Mouse (Mus musculus) heart, embryonic 11.5 days (tissue): ENCODE measurements around the gene Atp6v0c. TPM values are rescaled to one million over a fixed set of nuclear protein-coding genes. Genes with fewer than 3 reads are reported as not detected.

Source experiments
- ATAC-seq: fragments of 200-750 bp; cut with Nextera tagmentation; replicated peaks from 2 replicates; pipeline ENCODE4 v1.8.0; 2017; ENCODE audit warnings: moderate library complexity; ENCODE audit not compliant: insufficient number of reproducible peaks, low FRiP score, low TSS enrichment
- H3K27ac ChIP-seq: fragments of 300-500 bp; sonication (generic); 2 replicates; pipeline ENCODE4 v1.5.1; 2014; ENCODE audit warnings: mild to moderate bottlenecking, low read depth, low read length
- H3K27me3 ChIP-seq: fragments of 300-500 bp; sonication (generic); 2 replicates; pipeline ENCODE4 v1.6.1; 2014; ENCODE audit warnings: mild to moderate bottlenecking, low read length, mixed read lengths; ENCODE audit not compliant: control insufficient read depth, insufficient read depth
- H3K36me3 ChIP-seq: fragments of 300-500 bp; sonication (generic); 2 replicates; pipeline ENCODE4 v1.6.1; 2014; ENCODE audit warnings: mild to moderate bottlenecking, low read length, moderate library complexity, mixed read lengths; ENCODE audit not compliant: control insufficient read depth, insufficient read depth
- H3K4me1 ChIP-seq: fragments of 300-500 bp; sonication (generic); 2 replicates; pipeline ENCODE4 v1.6.1; 2014; ENCODE audit warnings: low read length; ENCODE audit not compliant: control insufficient read depth, insufficient read depth
- H3K4me2 ChIP-seq: fragments of 300-500 bp; sonication (generic); 2 replicates; pipeline ENCODE4 v1.6.1; 2014; ENCODE audit warnings: mild to moderate bottlenecking, moderate library complexity
- H3K4me3 ChIP-seq: fragments of 300-500 bp; sonication (generic); 2 replicates; pipeline ENCODE4 v1.5.1; 2014; ENCODE audit warnings: low read depth, low read length
- H3K9ac ChIP-seq: fragments of 300-500 bp; sonication (generic); 2 replicates; pipeline ENCODE4 v1.6.1; 2014; ENCODE audit warnings: mild to moderate bottlenecking, low read depth, low read length, moderate library complexity
- H3K9me3 ChIP-seq: fragments of 300-500 bp; sonication (generic); replicated peaks from 2 replicates; pipeline ENCODE4 v1.6.1; 2016; ENCODE audit warnings: low read length; ENCODE audit not compliant: control insufficient read depth
- WGBS: fragments of 180-500 bp; shearing (Covaris S2); extraction: QIAGEN DNeasy Blood & Tissue Kit; methylation state at CpG from one replicate; pipeline ENCODE4 v1.1.7; 2014; ENCODE audit not compliant: insufficient replicate concordance; 5-methylcytosine and 5-hydroxymethylcytosine counted together
- polyA plus RNA-seq: library from polyadenylated mRNA; unstranded; fragments of >200 nt; fragmentation: Nextera tagmentation; extraction: Ambion mirVana; gene quantifications from 2 replicates; pipeline ENCODE4 v1.2.1, GENCODE M21; 2014

The Atp6v0c gene
- polyA plus RNA-seq, 1 experiment from 2014 or later, result 552 TPM

DNA sequence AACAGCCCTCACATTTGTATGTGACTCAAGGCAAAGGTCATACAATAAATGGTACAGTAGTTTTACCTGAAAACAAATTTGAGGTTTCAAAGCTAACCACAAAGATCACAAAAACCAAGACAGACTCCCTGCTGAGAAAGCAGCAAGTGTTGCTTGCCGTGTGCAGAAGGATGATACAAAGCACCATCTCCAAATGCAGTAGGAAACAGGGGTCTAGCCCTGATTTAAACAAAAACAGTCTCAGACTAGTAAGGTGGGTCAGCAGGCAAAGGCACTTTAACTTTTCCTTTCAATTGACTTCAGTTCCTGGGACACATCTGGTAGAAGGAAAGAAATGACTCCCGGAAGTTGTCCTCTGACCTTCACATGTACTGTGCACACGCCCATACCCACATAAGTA lies 42.7 kb downstream of the Atp6v0c start:
- no peak overlapping the region for H3K27ac ChIP-seq
- no peaks in the 10 kb centered on the region for H3K27me3 ChIP-seq
- no peaks in the 10 kb centered on the region for H3K4me1 ChIP-seq
- H3K9ac ChIP-seq, result no peak overlapping the region
- no peaks in the 10 kb centered on the region for H3K36me3 ChIP-seq
- no peak overlapping the region for H3K4me3 ChIP-seq
- H3K4me2 ChIP-seq, result no peak overlapping the region
- 77% methylated on average over 3 of the region's 3 CpGs for WGBS
- no peak for ATAC-seq
- H3K9me3 ChIP-seq, result no peaks in the 10 kb centered on the region

DNA sequence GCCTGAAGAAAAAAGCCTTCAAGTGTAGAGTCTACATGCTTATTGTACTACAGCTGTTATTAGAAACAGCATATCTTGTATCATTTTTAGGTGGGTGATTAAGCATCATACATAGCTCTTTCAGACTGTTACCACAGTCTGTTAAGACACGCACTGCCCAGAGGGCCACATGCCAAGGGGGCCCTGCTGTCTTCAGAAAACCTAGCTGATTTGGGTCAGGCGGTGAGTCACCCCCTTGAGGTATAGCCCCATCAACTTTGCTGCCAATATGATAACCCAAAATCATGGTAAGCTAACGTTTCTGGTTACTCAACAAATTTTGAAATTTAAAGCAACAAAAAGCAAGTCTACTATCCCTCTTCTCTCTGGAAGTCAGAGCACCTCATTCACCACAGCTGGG lies 50.1 kb downstream of the Atp6v0c start:
- Histone ChIP-seq H3K9ac (no peak overlapping the region), H3K4me1 (no peaks in the 10 kb centered on the region), H3K27me3 (no peaks in the 10 kb centered on the region), H3K27ac (no peak overlapping the region), H3K36me3 (no peaks in the 10 kb centered on the region), H3K4me3 (no peak overlapping the region), H3K4me2 (no peak overlapping the region), H3K9me3 (no peaks in the 10 kb centered on the region)
- no peak for ATAC-seq
- 79% methylated on average over 3 of the region's 3 CpGs for WGBS

Other genes with a start within 250 kb of the Atp6v0c start
- not detected in 2 replicates for gene Sbp, start 228.0 kb downstream of the Atp6v0c start, polyA plus RNA-seq
- gene Sbpl, start 214.4 kb downstream of the Atp6v0c start, polyA plus RNA-seq, result not detected in 2 replicates
- gene Prss30, start 189.1 kb downstream of the Atp6v0c start, polyA plus RNA-seq, result not detected in 2 replicates
- gene Prss22, start 171.6 kb downstream of the Atp6v0c start, polyA plus RNA-seq, result 0.17 TPM in 1 of 2 replicates, not detected in the other
- 0.17 and 0.37 TPM in 2 replicates for gene Prss27, start 131.6 kb downstream of the Atp6v0c start, polyA plus RNA-seq
- 39.9 and 42.7 TPM in 2 replicates for gene Kctd5, start 96.2 kb downstream of the Atp6v0c start, polyA plus RNA-seq
- 45.2 and 45.9 TPM in 2 replicates for gene Pdpk1, start 18.8 kb downstream of the Atp6v0c start, polyA plus RNA-seq
- 28.3 and 31.0 TPM in 2 replicates for gene Amdhd2, start 5.9 kb downstream of the Atp6v0c start, polyA plus RNA-seq
- gene Tbc1d24, start 35.9 kb upstream of the Atp6v0c start, polyA plus RNA-seq, result 4.0 and 5.2 TPM in 2 replicates
- 2.0 TPM in 2 replicates for gene Ntn3, start 39.8 kb upstream of the Atp6v0c start, polyA plus RNA-seq
- gene Tedc2, start 51.1 kb upstream of the Atp6v0c start, polyA plus RNA-seq, result 7.0 and 7.6 TPM in 2 replicates
- 47.4 and 55.2 TPM in 2 replicates for gene Ccnf, start 81.8 kb upstream of the Atp6v0c start, polyA plus RNA-seq
- 0.06 TPM in 1 of 2 replicates, not detected in the other for gene Abca17, start 181.4 kb upstream of the Atp6v0c start, polyA plus RNA-seq
- gene Abca3, start 182.2 kb upstream of the Atp6v0c start, polyA plus RNA-seq, result 6.3 and 9.2 TPM in 2 replicates
- gene Rnps1, start 244.9 kb upstream of the Atp6v0c start, polyA plus RNA-seq, result 262 and 267 TPM in 2 replicates